Mouse (Mus musculus) kidney, postnatal 0 days (tissue): ENCODE results near the gene Cntn1. TPM values are rescaled to one million over a fixed set of nuclear protein-coding genes. Genes with fewer than 3 reads are reported as not detected.

Experiments used
- ATAC-seq: fragments of 200-750 bp; cut with Nextera tagmentation; replicated peaks from 2 replicates; pipeline ENCODE4 v1.8.0; 2017; ENCODE audit warnings: low read depth, moderate number of reproducible peaks, moderate TSS enrichment, moderate library complexity; ENCODE audit not compliant: low FRiP score
- DNase-seq: peaks from one replicate; pipeline ENCODE4 v3.0.0-alpha.2; 2016; ENCODE audit warnings: low spot score
- H3K27ac ChIP-seq: fragments of 300-500 bp; sonication (generic); 2 replicates; pipeline ENCODE4 v1.5.1; 2014; ENCODE audit warnings: mild to moderate bottlenecking
- H3K27me3 ChIP-seq: fragments of 300-500 bp; sonication (generic); 2 replicates; pipeline ENCODE4 v1.6.1; 2014; ENCODE audit warnings: low read length, mixed read lengths; ENCODE audit not compliant: insufficient read depth
- H3K36me3 ChIP-seq: fragments of 300-500 bp; sonication (generic); 2 replicates; pipeline ENCODE4 v1.6.1; 2014; ENCODE audit warnings: low read length, mixed read lengths; ENCODE audit not compliant: insufficient read depth
- H3K4me1 ChIP-seq: fragments of 300-500 bp; sonication (generic); replicated peaks from 2 replicates; pipeline ENCODE4 v1.6.1; 2014; ENCODE audit warnings: antibody characterized with exemption, low read length, mixed read lengths; ENCODE audit not compliant: insufficient read depth
- H3K4me2 ChIP-seq: fragments of 300-500 bp; sonication (generic); 2 replicates; pipeline ENCODE4 v1.6.1; 2014; ENCODE audit warnings: mild to moderate bottlenecking, low read length, moderate library complexity, mixed read lengths
- H3K4me3 ChIP-seq: fragments of 300-500 bp; sonication (generic); replicated peaks from 2 replicates; pipeline ENCODE4 v1.5.1; 2014; ENCODE audit warnings: low read depth, low read length
- H3K9ac ChIP-seq: fragments of 300-500 bp; sonication (generic); 2 replicates; pipeline ENCODE4 v1.6.1; 2014; ENCODE audit warnings: low read depth, low read length
- H3K9me3 ChIP-seq: fragments of 300-500 bp; sonication (generic); replicated peaks from 2 replicates; pipeline ENCODE4 v1.6.1; 2016; ENCODE audit warnings: low read length, inconsistent platforms, mixed read lengths
- CTCF ChIP-seq: IDR thresholded peaks from 2 replicates; pipeline ENCODE4 v1.5.1; 2016; ENCODE audit warnings: antibody characterized with exemption, low read depth, mild to moderate bottlenecking, moderate library complexity
- WGBS: fragments of 180-500 bp; shearing (Covaris S2); extraction: QIAGEN DNeasy Blood & Tissue Kit; methylation state at CpG from one replicate; pipeline ENCODE4 v1.1.7; 2014; 5-methylcytosine and 5-hydroxymethylcytosine counted together
- polyA plus RNA-seq: library from polyadenylated mRNA; unstranded; fragments of >200 nt; fragmentation: Nextera tagmentation; extraction: Ambion mirVana; gene quantifications from 2 replicates; pipeline ENCODE4 v1.2.1, GENCODE M21; 2015

The Cntn1 gene
- polyA plus RNA-seq, 1 experiment from 2014 or later: 1.3 TPM

DNA sequence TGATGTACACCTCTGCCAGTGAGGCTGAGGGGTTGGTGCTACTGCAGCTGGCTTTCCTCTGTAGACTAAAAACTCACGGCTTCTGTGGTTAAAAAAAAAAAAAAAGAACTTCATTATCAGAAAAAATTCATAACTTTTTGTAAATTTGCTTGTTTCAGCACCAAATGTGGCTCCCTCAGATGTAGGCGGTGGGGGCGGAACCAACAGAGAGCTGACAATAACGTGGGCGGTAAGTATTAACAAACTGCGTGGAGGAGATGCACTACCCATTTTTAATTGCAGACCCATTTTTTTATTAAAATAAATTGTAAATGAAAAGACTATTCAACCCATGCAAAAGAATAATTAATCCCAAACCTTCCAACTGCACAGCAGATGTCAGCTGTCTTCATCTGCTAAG lies 251.8 kb downstream of the Cntn1 start:
- 91% methylated on average over 6 of the region's 6 CpGs for WGBS
- H3K36me3 ChIP-seq: no peaks in the 10 kb centered on the region
- DNase-seq: no peak
- H3K4me2 ChIP-seq: no peak overlapping the region
- no peak overlapping the region for H3K27ac ChIP-seq
- no peaks in the 10 kb centered on the region for H3K27me3 ChIP-seq
- no peak overlapping the region for H3K9ac ChIP-seq
- H3K9me3 ChIP-seq: no peaks in the 10 kb centered on the region
- no peak for TF ChIP-seq CTCF
- no peak for ATAC-seq
- no peaks in the 10 kb centered on the region for H3K4me1 ChIP-seq
- H3K4me3 ChIP-seq: no peak overlapping the region

DNA sequence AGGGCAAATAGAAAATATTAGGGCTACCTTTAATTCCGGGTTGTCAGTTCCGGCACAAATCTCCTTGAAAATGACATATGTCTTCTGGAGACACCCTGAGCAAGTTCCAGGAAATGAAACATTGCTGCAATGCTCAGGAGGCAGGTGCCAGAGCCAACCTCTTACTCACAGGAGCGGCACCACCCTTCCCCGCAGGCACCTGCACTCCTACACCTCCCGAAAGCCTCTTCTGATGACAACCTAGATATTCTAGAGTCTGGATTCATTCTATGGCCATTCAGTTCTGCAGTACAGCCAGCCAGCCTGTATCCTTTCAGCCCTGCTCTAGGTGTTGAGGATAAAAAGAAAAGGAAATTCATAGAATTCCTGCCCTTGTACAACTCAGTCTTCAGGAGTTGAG lies 253.3 kb downstream of the Cntn1 start:
- no peak for DNase-seq
- 76% methylated on average over 5 of the region's 5 CpGs for WGBS
- no peaks in the 10 kb centered on the region for H3K36me3 ChIP-seq

DNA sequence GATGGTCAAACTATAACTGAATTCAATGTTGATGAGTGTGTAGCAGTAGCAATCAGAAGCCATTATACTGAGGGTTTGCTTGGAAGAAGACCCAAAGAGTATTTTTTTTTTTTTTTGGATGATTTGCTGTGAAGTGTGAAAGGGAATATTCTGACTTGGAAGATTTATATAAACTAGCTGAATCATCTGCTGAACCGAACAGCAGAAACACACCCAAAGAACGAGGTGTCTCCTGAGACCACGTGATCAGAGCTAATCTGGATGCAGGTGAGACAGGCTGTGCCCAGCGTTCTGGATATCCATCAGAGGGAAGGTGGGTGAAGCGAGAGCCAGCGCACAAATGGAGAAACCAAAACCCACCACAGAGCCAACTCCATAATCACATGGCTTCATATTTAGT lies 271.0 kb downstream of the Cntn1 start:
- DNase-seq: no peak
- Histone ChIP-seq H3K4me2 (no peak overlapping the region), H3K9me3 (no peaks in the 10 kb centered on the region), H3K4me3 (no peak overlapping the region), H3K36me3 (no peaks in the 10 kb centered on the region), H3K27me3 (no peaks in the 10 kb centered on the region), H3K27ac (no peak overlapping the region), H3K4me1 (no peaks in the 10 kb centered on the region), H3K9ac (no peak overlapping the region)
- ATAC-seq: no peak
- WGBS: 88% methylated on average over 6 of the region's 6 CpGs
- no peak for TF ChIP-seq CTCF

More for the DNA sequence above, 253.3 kb downstream of the Cntn1 start:
- Histone ChIP-seq H3K4me1 (no peaks in the 10 kb centered on the region), H3K9me3 (no peaks in the 10 kb centered on the region), H3K4me3 (no peak overlapping the region), H3K27me3 (no peaks in the 10 kb centered on the region), H3K27ac (no peak overlapping the region), H3K4me2 (no peak overlapping the region), H3K9ac (no peak overlapping the region)
- TF ChIP-seq CTCF: no peak
- ATAC-seq: no peak

DNA sequence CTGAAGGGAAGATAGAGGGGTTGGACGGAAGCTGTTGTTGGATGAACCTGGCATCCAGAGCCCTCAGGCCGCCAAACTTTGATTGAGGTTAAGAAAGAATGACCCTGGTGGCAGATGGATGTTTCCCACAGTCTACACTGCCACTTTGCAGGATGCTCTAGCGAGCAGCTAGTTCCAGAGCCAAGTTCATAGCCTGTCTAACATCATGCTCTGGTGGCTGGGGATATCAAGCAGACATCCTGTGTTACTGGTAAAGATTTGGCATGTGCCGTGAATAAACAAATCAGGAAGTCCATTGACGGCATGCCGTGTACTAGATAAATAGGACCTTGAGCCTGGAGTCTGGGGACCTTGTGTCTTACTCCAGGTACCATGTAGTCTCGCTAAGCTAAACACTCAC lies 276.1 kb downstream of the Cntn1 start:
- Histone ChIP-seq H3K9ac (no peak overlapping the region), H3K27me3 (no peaks in the 10 kb centered on the region), H3K4me2 (no peak overlapping the region), H3K36me3 (no peaks in the 10 kb centered on the region), H3K27ac (no peak overlapping the region), H3K4me3 (no peak overlapping the region), H3K9me3 (no peaks in the 10 kb centered on the region), H3K4me1 (no peaks in the 10 kb centered on the region)
- TF ChIP-seq CTCF: no peak
- ATAC-seq (no peak), DNase-seq (no peak)
- WGBS: 80% methylated on average over 7 of the region's 7 CpGs

DNA sequence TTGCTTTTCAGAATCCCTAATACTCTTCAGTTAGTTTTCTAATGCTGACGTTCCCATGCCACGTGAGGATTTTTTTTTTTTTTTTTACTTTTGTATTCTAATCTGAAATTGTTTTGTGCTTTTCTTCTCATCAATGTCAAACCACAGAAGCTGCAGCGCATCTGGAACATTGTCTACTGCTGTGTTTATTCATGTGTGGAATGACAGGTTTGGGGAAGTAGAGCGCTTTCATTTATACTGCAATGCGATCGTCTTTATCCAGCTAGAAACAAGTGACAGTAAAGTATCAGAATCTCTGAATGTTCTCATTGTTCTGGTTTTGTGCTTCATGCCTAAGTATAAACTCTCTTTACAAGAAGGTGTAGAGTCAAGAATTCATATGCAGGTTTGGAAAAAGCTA lies 289.3 kb downstream of the Cntn1 start:
- Histone ChIP-seq H3K9ac (no peak overlapping the region), H3K4me3 (no peak overlapping the region), H3K4me2 (no peak overlapping the region), H3K27ac (no peak overlapping the region), H3K9me3 (no peaks in the 10 kb centered on the region), H3K4me1 (no peaks in the 10 kb centered on the region), H3K36me3 (no peaks in the 10 kb centered on the region), H3K27me3 (no peaks in the 10 kb centered on the region)
- TF ChIP-seq CTCF: no peak
- no peak for ATAC-seq
- WGBS: 70% methylated on average over 6 of the region's 6 CpGs
- DNase-seq: no peak

DNA sequence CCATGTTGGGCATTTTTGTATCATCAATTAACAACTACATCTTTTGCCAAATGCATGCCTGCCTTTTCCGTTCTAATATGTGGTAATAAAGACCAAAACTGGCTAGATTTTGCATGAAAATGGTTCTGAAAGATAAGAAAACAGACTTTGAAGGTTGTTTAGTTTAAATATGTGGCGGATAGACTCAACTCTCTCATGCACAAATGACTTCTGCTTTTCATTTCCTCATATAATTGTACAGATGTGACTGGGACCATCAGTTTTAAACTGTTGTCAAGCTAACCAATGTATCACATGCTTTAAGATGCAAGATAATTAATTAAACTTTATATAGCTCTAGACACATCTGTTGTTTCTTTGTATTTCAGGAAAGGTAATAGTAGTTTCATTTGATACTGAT lies 290.5 kb downstream of the Cntn1 start:
- no peak for DNase-seq
- Histone ChIP-seq H3K9me3 (no peaks in the 10 kb centered on the region), H3K36me3 (no peaks in the 10 kb centered on the region), H3K9ac (no peak overlapping the region), H3K27ac (no peak overlapping the region), H3K4me2 (no peak overlapping the region), H3K4me3 (no peak overlapping the region), H3K27me3 (no peaks in the 10 kb centered on the region), H3K4me1 (no peaks in the 10 kb centered on the region)
- no peak for ATAC-seq
- WGBS: 92% methylated on average over 2 of the region's 2 CpGs
- TF ChIP-seq CTCF: no peak

DNA sequence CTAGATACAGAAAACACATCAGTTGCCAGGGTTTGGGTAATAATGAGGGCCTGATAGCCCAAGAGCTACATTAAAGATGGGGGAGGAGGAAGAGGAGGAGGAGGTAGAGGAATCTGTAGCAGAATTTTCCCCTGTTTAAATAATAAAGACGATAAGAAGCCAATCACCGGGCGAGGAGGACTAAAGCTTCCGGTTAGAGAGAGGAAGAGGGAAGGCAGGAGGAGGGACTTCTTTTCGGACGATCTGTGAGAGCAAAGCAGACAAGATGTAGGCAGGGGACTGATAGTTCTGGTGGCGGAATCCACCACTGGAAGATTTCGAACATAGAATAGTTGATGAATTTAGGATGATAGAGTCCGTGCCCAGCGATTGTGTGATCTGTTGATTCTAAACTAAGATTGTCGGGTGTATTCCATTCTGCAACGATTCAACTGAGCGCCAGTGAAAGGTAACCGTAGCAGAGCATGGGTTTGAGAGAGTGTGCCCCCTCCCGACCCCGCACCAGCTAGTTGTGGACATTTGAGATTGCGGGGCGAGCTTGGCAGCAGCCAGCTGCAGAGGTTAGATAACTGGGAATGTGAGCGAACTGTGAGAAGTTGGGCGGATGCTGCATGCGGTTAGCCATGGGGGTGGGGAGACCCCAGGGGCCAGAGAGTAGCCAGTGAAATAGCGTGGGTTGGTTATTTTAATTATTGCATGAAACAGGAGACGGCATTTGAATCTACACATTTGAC lies 293.3 kb downstream of the Cntn1 start:
- no peaks in the 10 kb centered on the region for H3K27me3 ChIP-seq
- H3K36me3 ChIP-seq: no peaks in the 10 kb centered on the region
- no peak overlapping the region for H3K4me2 ChIP-seq
- H3K9ac ChIP-seq: no peak overlapping the region
- WGBS: 74% methylated on average over 23 of the region's 23 CpGs
- ATAC-seq: no peak
- no peak for TF ChIP-seq CTCF
- H3K4me3 ChIP-seq: no peak overlapping the region
- H3K27ac ChIP-seq: no peak overlapping the region
- H3K9me3 ChIP-seq: no peaks in the 10 kb centered on the region
- H3K4me1 ChIP-seq: no peaks in the 10 kb centered on the region
- no peak for DNase-seq
